Mouse (Mus musculus) lung, adult 2 months (tissue): Measurements from ENCODE around the gene Tmprss6.

Source experiments
- CTCF ChIP-seq: fragments of 200-500 bp; IDR thresholded peaks from 2 replicates; pipeline ENCODE4 v1.5.1; 2011; ENCODE audit warnings: mild to moderate bottlenecking, low read length, control low read depth; ENCODE audit not compliant: insufficient read depth
- POLR2A ChIP-seq: fragments of 200-500 bp; IDR thresholded peaks from 2 replicates; pipeline ENCODE4 v1.6.1; 2011; ENCODE audit warnings: low read depth, mild to moderate bottlenecking, control low read depth, low read length, borderline replicate concordance; ENCODE audit errors: extremely low read depth

GRCm38 (mm10) chr15:78478073-78478472 is 9.6 kb upstream of the Tmprss6 start:
- no peak for TF ChIP-seq CTCF
- no peak for TF ChIP-seq POLR2A
